Mouse (Mus musculus) leukemia stem cell, adult 10-12 weeks (primary cell): ENCODE results near the gene Nlrp2. TPM values are rescaled to one million over a fixed set of nuclear protein-coding genes. Genes with fewer than 3 reads are reported as not detected.

Source experiments
- polyA plus RNA-seq: library from polyadenylated mRNA; stranded (reverse); fragments of >175 nt; gene quantifications from 2 replicates; pipeline ENCODE4 v1.2.3, GENCODE M21; 2012; ENCODE audit warnings: low replicate concordance

Gene Nlrp2
- not detected in 2 replicates for polyA plus RNA-seq

DNA sequence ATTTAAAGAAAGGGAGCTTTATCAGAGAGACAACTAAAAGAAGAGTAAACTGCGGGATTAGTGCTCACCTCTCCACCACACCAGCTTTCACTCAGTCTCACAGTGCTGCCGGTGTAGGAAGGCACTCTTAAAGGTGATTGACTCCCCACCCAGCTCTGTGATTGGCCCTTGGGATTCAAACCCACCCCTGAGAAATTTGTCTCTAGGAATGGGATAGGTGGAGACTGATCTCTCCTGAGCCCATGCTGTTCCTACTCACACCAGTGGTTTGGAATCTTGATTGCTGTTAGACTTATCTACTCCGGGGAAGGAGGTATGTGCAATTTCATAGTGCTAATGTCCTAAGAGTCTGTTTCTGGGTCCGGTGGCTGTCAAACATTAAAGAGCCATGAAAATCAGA is at the start of gene Nlrp2:
Gene Nlrp2 (minus strand): TSS at position 101 of the 400 bp plus-strand sequence.

DNA sequence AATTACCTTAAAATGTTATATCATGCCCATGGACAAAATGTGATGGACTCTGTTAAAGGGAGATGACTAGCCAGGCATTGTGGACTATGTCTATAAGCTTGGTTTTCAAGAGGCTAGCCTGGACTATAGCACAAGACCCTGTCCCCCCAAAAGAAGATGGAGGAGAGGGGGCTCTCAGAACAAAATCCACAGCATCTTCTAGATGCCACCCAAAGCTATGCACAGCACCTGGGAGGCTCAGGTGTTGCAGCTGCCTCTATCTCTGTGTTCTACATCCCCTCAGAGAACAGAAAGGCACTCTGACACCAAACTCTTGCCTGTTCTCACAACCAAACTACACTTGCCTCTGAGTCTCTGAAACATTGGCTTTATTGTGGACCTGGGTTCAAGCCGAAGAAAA is 598 bp downstream of the Nlrp2 start, which contains the start of gene Gm5065:
Gene Gm5065 (plus strand): TSS at position 301 of the 400 bp plus-strand sequence.

Other genes with a start within 250 kb of the Nlrp2 start
- not detected in 2 replicates for gene Rfpl4, start 234.1 kb downstream of the Nlrp2 start, polyA plus RNA-seq
- gene Rasl2-9, start 225.1 kb downstream of the Nlrp2 start, polyA plus RNA-seq: not detected in 2 replicates
- gene Vmn1r55, start 201.4 kb downstream of the Nlrp2 start, polyA plus RNA-seq: 0.02 TPM in 2 replicates
- gene Vmn1r56, start 154.3 kb downstream of the Nlrp2 start, polyA plus RNA-seq: 0.22 TPM in 1 of 2 replicates, not detected in the other
- gene Vmn1r57, start 132.5 kb downstream of the Nlrp2 start, polyA plus RNA-seq: not detected in 2 replicates
- gene Gm5065, start 498 bp downstream of the Nlrp2 start, polyA plus RNA-seq: not detected in 2 replicates
- gene Vmn1r58, start 62.4 kb upstream of the Nlrp2 start, polyA plus RNA-seq: not detected in 2 replicates
- not detected in 2 replicates for gene Vmn1r59, start 105.7 kb upstream of the Nlrp2 start, polyA plus RNA-seq
- gene Vmn2r28, start 142.9 kb upstream of the Nlrp2 start, polyA plus RNA-seq: not detected in 2 replicates
- gene Vmn1r60, start 196.3 kb upstream of the Nlrp2 start, polyA plus RNA-seq: not detected in 2 replicates